Mouse (Mus musculus): Measurements from ENCODE around the gene Tsfm.

Tsfm gene

GRCm38 (mm10) chr10:126987183-126988118, 43.2 kb downstream of the Tsfm start:
- ATAC-seq (ENCODE audit: low TSS enrichment): no peak

- peak; percentile 13 for ATAC-seq (ENCODE audit: low TSS enrichment)
Observed at GRCm38 (mm10) chr10:126986541-126986961, 44.1 kb downstream of the Tsfm start.

GRCm38 (mm10) chr10:126985579-126985978, 45.1 kb downstream of the Tsfm start:
- no peak for ATAC-seq (ENCODE audit: low TSS enrichment)

- ATAC-seq (ENCODE audit: low TSS enrichment): no peak
Observed at GRCm38 (mm10) chr10:126985127-126985526, 45.5 kb downstream of the Tsfm start.

GRCm38 (mm10) chr10:126984189-126985004, 46.2 kb downstream of the Tsfm start:
- no peak for ATAC-seq (ENCODE audit: low TSS enrichment)

- no peak for ATAC-seq (ENCODE audit: low TSS enrichment)
Observed at GRCm38 (mm10) chr10:126983193-126983725, 47.4 kb downstream of the Tsfm start.

- ATAC-seq (ENCODE audit: low TSS enrichment): no peak
Observed at GRCm38 (mm10) chr10:126981746-126982145, 48.9 kb downstream of the Tsfm start.

GRCm38 (mm10) chr10:126980933-126981530, 49.6 kb downstream of the Tsfm start:
- ATAC-seq (ENCODE audit: low TSS enrichment): no peak

GRCm38 (mm10) chr10:126980221-126980932, 50.3 kb downstream of the Tsfm start:
- peak; percentile 3; the same call in 1 of the 2 replicates for ATAC-seq (ENCODE audit: low TSS enrichment)

GRCm38 (mm10) chr10:126979636-126980151, 50.9 kb downstream of the Tsfm start:
- peak; percentile 9; the same call in 1 of the 2 replicates for ATAC-seq (ENCODE audit: low TSS enrichment)

- no peak for ATAC-seq (ENCODE audit: low TSS enrichment)
Observed at GRCm38 (mm10) chr10:126979121-126979635, 51.5 kb downstream of the Tsfm start.

GRCm38 (mm10) chr10:126978277-126978994, 52.2 kb downstream of the Tsfm start, which contains the start of gene Ctdsp2:
TSS of gene Ctdsp2 (plus strand) at chr10:126978717.
- ATAC-seq (ENCODE audit: low TSS enrichment): peak; percentile 73

GRCm38 (mm10) chr10:126977076-126977475, 53.6 kb downstream of the Tsfm start:
- no peak for ATAC-seq (ENCODE audit: low TSS enrichment)

- no peak for ATAC-seq (ENCODE audit: low TSS enrichment)
Observed at GRCm38 (mm10) chr10:126975706-126976105, 54.9 kb downstream of the Tsfm start.

GRCm38 (mm10) chr10:126972988-126973387, 57.7 kb downstream of the Tsfm start:
- ATAC-seq (ENCODE audit: low TSS enrichment): no peak

- ATAC-seq (ENCODE audit: low TSS enrichment): no peak
Observed at GRCm38 (mm10) chr10:126972051-126972725, 58.5 kb downstream of the Tsfm start.

GRCm38 (mm10) chr10:126971363-126972050, 59.1 kb downstream of the Tsfm start:
- no peak for ATAC-seq (ENCODE audit: low TSS enrichment)

- ATAC-seq (ENCODE audit: low TSS enrichment): no peak
Observed at GRCm38 (mm10) chr10:126963821-126964220, 66.8 kb downstream of the Tsfm start.

- peak; percentile 53 for ATAC-seq (ENCODE audit: low TSS enrichment)
Observed at GRCm38 (mm10) chr10:126962966-126963330, 67.7 kb downstream of the Tsfm start.

Data from frontal cortex, adult (tissue).